Mouse (Mus musculus) limb, embryonic 11.5 days (tissue): ENCODE results near the gene Ttll11. TPM values are rescaled to one million over a fixed set of nuclear protein-coding genes. Genes with fewer than 3 reads are reported as not detected.

Experiments
- ATAC-seq: fragments of 200-750 bp; cut with Nextera tagmentation; 2 replicates; pipeline ENCODE4 v1.8.0; 2017; ENCODE audit warnings: low read depth; ENCODE audit not compliant: insufficient number of reproducible peaks, low FRiP score, low TSS enrichment
- DNase-seq: peaks from one replicate; pipeline ENCODE4 v3.0.0-alpha.2; 2015; ENCODE audit warnings: low spot score
- H3K27ac ChIP-seq: fragments of 300-500 bp; sonication (generic); replicated peaks from 2 replicates; pipeline ENCODE4 v1.5.1; 2014; ENCODE audit warnings: low read depth, mild to moderate bottlenecking, low read length
- H3K27me3 ChIP-seq: fragments of 300-500 bp; sonication (generic); 2 replicates; pipeline ENCODE4 v1.6.1; 2014; ENCODE audit warnings: mild to moderate bottlenecking, low read length, mixed read lengths; ENCODE audit not compliant: control insufficient read depth, insufficient read depth
- H3K36me3 ChIP-seq: fragments of 300-500 bp; sonication (generic); 2 replicates; pipeline ENCODE4 v1.6.1; 2014; ENCODE audit warnings: mild to moderate bottlenecking, low read length, moderate library complexity, mixed read lengths; ENCODE audit not compliant: control insufficient read depth, insufficient read depth
- H3K4me1 ChIP-seq: fragments of 300-500 bp; sonication (generic); 2 replicates; pipeline ENCODE4 v1.6.1; 2014; ENCODE audit warnings: low read length, mixed read lengths; ENCODE audit not compliant: control insufficient read depth, insufficient read depth
- H3K4me2 ChIP-seq: fragments of 300-500 bp; sonication (generic); 2 replicates; pipeline ENCODE4 v1.6.1; 2014; ENCODE audit warnings: low read depth, mild to moderate bottlenecking, moderate library complexity; ENCODE audit not compliant: severe bottlenecking
- H3K4me3 ChIP-seq: fragments of 300-500 bp; sonication (generic); 2 replicates; pipeline ENCODE4 v1.5.1; 2014; ENCODE audit warnings: low read depth, low read length
- H3K9ac ChIP-seq: fragments of 300-500 bp; sonication (generic); 2 replicates; pipeline ENCODE4 v1.6.1; 2014; ENCODE audit warnings: mild to moderate bottlenecking, low read length
- H3K9me3 ChIP-seq: fragments of 300-500 bp; sonication (generic); 2 replicates; pipeline ENCODE4 v1.6.1; 2016; ENCODE audit warnings: low read length; ENCODE audit not compliant: control insufficient read depth
- WGBS: fragments of 180-500 bp; shearing (Covaris S2); extraction: QIAGEN DNeasy Blood & Tissue Kit; methylation state at CpG from one replicate; pipeline ENCODE4 v1.1.7; 2014; 5-methylcytosine and 5-hydroxymethylcytosine counted together
- polyA plus RNA-seq: library from polyadenylated mRNA; unstranded; fragments of >200 nt; fragmentation: Nextera tagmentation; extraction: Ambion mirVana; gene quantifications from 2 replicates; pipeline ENCODE4 v1.2.1, GENCODE M21; 2014

The Ttll11 gene
- polyA plus RNA-seq, 1 experiment from 2014 or later: 0.97 TPM

DNA sequence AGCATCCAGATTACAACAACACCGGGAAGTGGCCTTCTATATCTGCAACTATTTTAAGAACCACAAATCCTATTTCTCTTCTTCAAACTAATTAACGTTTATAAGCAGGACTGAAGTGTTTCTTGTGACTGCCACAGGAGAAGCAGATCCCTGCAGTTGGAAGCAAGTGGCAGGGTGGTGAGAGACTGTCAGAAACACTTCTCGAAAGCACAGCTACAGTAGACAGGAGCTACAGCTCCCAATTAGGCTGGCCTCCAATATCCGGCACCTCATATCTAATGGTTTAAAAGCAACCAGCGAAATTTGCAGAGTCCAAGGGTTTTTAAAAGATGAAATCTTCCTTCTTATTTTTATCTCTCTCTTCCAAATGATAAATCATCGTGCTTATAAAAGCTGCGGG lies 104.1 kb downstream of the Ttll11 start:
- no peak for ATAC-seq
- Histone ChIP-seq H3K9ac (no peak overlapping the region), H3K4me2 (no peak overlapping the region), H3K36me3 (no peaks in the 10 kb centered on the region), H3K4me3 (no peak overlapping the region), H3K4me1 (0 out of 2 replicates have a peak, but pooled peaks cover 3% of the 10 kb centered on the region), H3K9me3 (no peaks in the 10 kb centered on the region), H3K27ac (no peak overlapping the region), H3K27me3 (no peaks in the 10 kb centered on the region)
- 82% methylated on average over 7 of the region's 7 CpGs for WGBS
- DNase-seq: no peak

- no peaks in the 10 kb centered on the region for H3K9me3 ChIP-seq
- 0 out of 2 replicates have a peak, but pooled peaks cover 2% of the 10 kb centered on the region for H3K4me1 ChIP-seq
- no peak for ATAC-seq
- H3K27me3 ChIP-seq: no peaks in the 10 kb centered on the region
- H3K4me2 ChIP-seq: no peak overlapping the region
- no peak overlapping the region for H3K4me3 ChIP-seq
- H3K36me3 ChIP-seq: no peaks in the 10 kb centered on the region
- H3K9ac ChIP-seq: no peak overlapping the region
- WGBS: 84% methylated on average over 8 of the region's 8 CpGs
- DNase-seq: no peak
- no peak overlapping the region for H3K27ac ChIP-seq
Measured at GRCm38 (mm10) chr2:35874421-35874820, 105.3 kb downstream of the Ttll11 start.

DNA sequence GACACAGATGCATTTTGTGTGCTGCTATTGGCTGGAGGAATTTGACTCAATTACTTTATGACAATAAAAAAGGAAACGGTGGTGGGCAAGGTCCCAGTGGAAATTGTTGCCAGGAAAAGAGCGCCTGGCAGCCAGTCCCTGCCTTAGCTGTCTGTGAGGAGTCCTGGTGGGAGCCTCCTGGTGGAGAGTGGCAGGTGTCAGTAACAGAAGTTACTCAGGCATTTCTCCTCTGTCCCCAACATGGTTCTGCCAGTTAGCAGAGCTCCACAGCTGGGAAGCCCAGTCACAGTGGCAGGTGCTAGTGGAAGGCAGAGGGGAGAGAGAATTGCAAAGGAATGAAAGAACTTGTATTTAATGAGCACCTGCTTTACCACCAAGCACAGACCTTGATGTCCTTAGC lies 110.5 kb downstream of the Ttll11 start:
- no peaks in the 10 kb centered on the region for H3K4me1 ChIP-seq
- ATAC-seq (no peak), DNase-seq (no peak)
- no peak overlapping the region for H3K27ac ChIP-seq
- no peaks in the 10 kb centered on the region for H3K36me3 ChIP-seq
- no peak overlapping the region for H3K9ac ChIP-seq
- no peak overlapping the region for H3K4me2 ChIP-seq
- WGBS: 57% methylated on average over 2 of the region's 2 CpGs
- H3K27me3 ChIP-seq: no peaks in the 10 kb centered on the region
- H3K9me3 ChIP-seq: no peaks in the 10 kb centered on the region
- H3K4me3 ChIP-seq: no peak overlapping the region

GRCm38 (mm10) chr2:35863284-35863683 lies 116.4 kb downstream of the Ttll11 start:
- Histone ChIP-seq H3K36me3 (no peaks in the 10 kb centered on the region), H3K4me1 (peaks cover 5% of the 10 kb centered on the region; the same call in 1 of the 2 replicates), H3K27ac (no peak overlapping the region), H3K9me3 (no peaks in the 10 kb centered on the region), H3K9ac (no peak overlapping the region), H3K4me3 (no peak overlapping the region), H3K27me3 (no peaks in the 10 kb centered on the region), H3K4me2 (no peak overlapping the region)
- ATAC-seq: no peak
- DNase-seq: no peak
- whole genome bisulfite sequencing: 87% methylated on average over 4 of the region's 4 CpGs

GRCm38 (mm10) chr2:35861185-35861584 lies 118.5 kb downstream of the Ttll11 start:
- no peak overlapping the region for H3K4me3 ChIP-seq
- 87% methylated on average over 7 of the region's 7 CpGs for WGBS
- H3K27me3 ChIP-seq: no peaks in the 10 kb centered on the region
- peaks cover 5% of the 10 kb centered on the region; the same call in 1 of the 2 replicates for H3K4me1 ChIP-seq
- ATAC-seq (no peak), DNase-seq (no peak)
- H3K4me2 ChIP-seq: no peak overlapping the region
- H3K9me3 ChIP-seq: no peaks in the 10 kb centered on the region
- no peaks in the 10 kb centered on the region for H3K36me3 ChIP-seq
- no peak overlapping the region for H3K27ac ChIP-seq
- H3K9ac ChIP-seq: no peak overlapping the region

- Histone ChIP-seq H3K27me3 (no peaks in the 10 kb centered on the region), H3K9me3 (no peaks in the 10 kb centered on the region), H3K4me2 (no peak overlapping the region), H3K4me1 (peaks cover 5% of the 10 kb centered on the region; the same call in 1 of the 2 replicates), H3K36me3 (no peaks in the 10 kb centered on the region), H3K27ac (no peak overlapping the region), H3K9ac (no peak overlapping the region), H3K4me3 (no peak overlapping the region)
- no peak for ATAC-seq
- 32% methylated on average over 10 of the region's 10 CpGs for WGBS
- DNase-seq: no peak
Measured at GRCm38 (mm10) chr2:35860394-35860744, 119.3 kb downstream of the Ttll11 start.

GRCm38 (mm10) chr2:35859708-35860393 lies 119.9 kb downstream of the Ttll11 start:
- ATAC-seq (no peak), DNase-seq (no peak)
- H3K4me2 ChIP-seq: no peak overlapping the region
- H3K27me3 ChIP-seq: no peaks in the 10 kb centered on the region
- H3K4me1 ChIP-seq: peaks cover 5% of the 10 kb centered on the region; the same call in 1 of the 2 replicates
- H3K9ac ChIP-seq: no peak overlapping the region
- H3K4me3 ChIP-seq: no peak overlapping the region
- no peak overlapping the region for H3K27ac ChIP-seq
- H3K36me3 ChIP-seq: no peaks in the 10 kb centered on the region
- H3K9me3 ChIP-seq: no peaks in the 10 kb centered on the region
- 62% methylated on average over 7 of the region's 7 CpGs for WGBS

- no peak overlapping the region for H3K4me3 ChIP-seq
- no peaks in the 10 kb centered on the region for H3K36me3 ChIP-seq
- 63% methylated on average over 6 of the region's 6 CpGs for WGBS
- H3K27ac ChIP-seq: no peak overlapping the region
- no peaks in the 10 kb centered on the region for H3K9me3 ChIP-seq
- no peak for ATAC-seq
- no peak for DNase-seq
- H3K9ac ChIP-seq: no peak overlapping the region
- no peak overlapping the region for H3K4me2 ChIP-seq
- H3K27me3 ChIP-seq: no peaks in the 10 kb centered on the region
- peaks cover 5% of the 10 kb centered on the region; the same call in 1 of the 2 replicates for H3K4me1 ChIP-seq
Measured at GRCm38 (mm10) chr2:35858281-35858680, 121.4 kb downstream of the Ttll11 start.

- ATAC-seq (no peak), DNase-seq (no peak)
- no peaks in the 10 kb centered on the region for H3K36me3 ChIP-seq
- H3K27me3 ChIP-seq: no peaks in the 10 kb centered on the region
- no peaks in the 10 kb centered on the region for H3K9me3 ChIP-seq
- H3K9ac ChIP-seq: no peak overlapping the region
- WGBS: 86% methylated on average over 2 of the region's 2 CpGs
- H3K4me3 ChIP-seq: no peak overlapping the region
- H3K27ac ChIP-seq: no peak overlapping the region
- no peak overlapping the region for H3K4me2 ChIP-seq
- peaks cover 15% of the 10 kb centered on the region for H3K4me1 ChIP-seq
Measured at GRCm38 (mm10) chr2:35856901-35857300, 122.8 kb downstream of the Ttll11 start.
